Mouse (Mus musculus) megakaryocyte, embryonic 14.5 days (primary cell): ENCODE data around the gene Mmp2. TPM values are rescaled to one million over a fixed set of nuclear protein-coding genes. Genes with fewer than 3 reads are reported as not detected.

ENCODE experiments used
- H3K27me3 ChIP-seq: replicated peaks from 2 replicates; pipeline ENCODE3; 2012; ENCODE audit warnings: inconsistent platforms
- H3K36me3 ChIP-seq: replicated peaks from 2 replicates; pipeline ENCODE3; 2012; ENCODE audit warnings: low read length, inconsistent platforms, mixed read lengths
- H3K4me1 ChIP-seq: 2 replicates; pipeline ENCODE4 v1.6.1; 2012; ENCODE audit warnings: inconsistent platforms
- H3K4me3 ChIP-seq: replicated peaks from 2 replicates; pipeline ENCODE3; 2012; ENCODE audit warnings: moderate library complexity, mild to moderate bottlenecking, inconsistent platforms
- H3K9me3 ChIP-seq: 2 replicates; pipeline ENCODE4 v1.6.1; 2012; ENCODE audit warnings: inconsistent platforms
- FLI1 ChIP-seq: IDR thresholded peaks from 2 replicates; pipeline ENCODE4 v1.6.1; 2012; ENCODE audit warnings: low read length, inconsistent platforms, mixed read lengths
- GATA1 ChIP-seq: IDR thresholded peaks from 3 replicates; pipeline ENCODE4 v1.6.1; 2012; ENCODE audit warnings: mixed read lengths, low read length, inconsistent platforms, borderline replicate concordance
- polyA plus RNA-seq: library from polyadenylated mRNA; stranded (reverse); fragments of >175 nt; gene quantifications from 2 replicates; pipeline ENCODE4 v1.2.3, GENCODE M21; 2012; ENCODE audit warnings: low replicate concordance; ENCODE audit not compliant: insufficient read depth

Mmp2 gene
- polyA plus RNA-seq, 1 experiment, result 0.07 TPM

GRCm38 (mm10) chr8:92802591-92802990, 24.5 kb upstream of the Mmp2 start:
- peaks cover 11% of the 10 kb centered on the region; the same call in 1 of the 2 replicates for H3K9me3 ChIP-seq

GRCm38 (mm10) chr8:92812773-92813172, 14.3 kb upstream of the Mmp2 start:
- TF ChIP-seq FLI1 (no peak), GATA1 (no peak)
- H3K36me3 ChIP-seq, result no peaks in the 10 kb centered on the region
- no peaks in the 10 kb centered on the region for H3K27me3 ChIP-seq
- H3K4me1 ChIP-seq, result no peaks in the 10 kb centered on the region
- no peak overlapping the region for H3K4me3 ChIP-seq
- H3K9me3 ChIP-seq, result 0 out of 2 replicates have a peak, but pooled peaks cover 3% of the 10 kb centered on the region

More at GRCm38 (mm10) chr8:92802591-92802990, 24.5 kb upstream of the Mmp2 start:
- Histone ChIP-seq H3K4me1 (no peaks in the 10 kb centered on the region), H3K4me3 (no peak overlapping the region), H3K27me3 (no peaks in the 10 kb centered on the region), H3K36me3 (no peaks in the 10 kb centered on the region)
- TF ChIP-seq GATA1, result no peak
- no peak for TF ChIP-seq FLI1

- Histone ChIP-seq H3K36me3 (no peaks in the 10 kb centered on the region), H3K9me3 (0 out of 2 replicates have a peak, but pooled peaks cover 3% of the 10 kb centered on the region), H3K27me3 (no peaks in the 10 kb centered on the region), H3K4me1 (no peaks in the 10 kb centered on the region), H3K4me3 (no peak overlapping the region)
- TF ChIP-seq FLI1 (no peak), GATA1 (no peak)
Measured at GRCm38 (mm10) chr8:92815661-92816060, 11.4 kb upstream of the Mmp2 start.

GRCm38 (mm10) chr8:92817928-92818818, 8.9 kb upstream of the Mmp2 start:
- H3K4me3 ChIP-seq, result no peak overlapping the region
- no peaks in the 10 kb centered on the region for H3K4me1 ChIP-seq
- H3K9me3 ChIP-seq, result no peaks in the 10 kb centered on the region
- H3K36me3 ChIP-seq, result no peaks in the 10 kb centered on the region
- no peak for TF ChIP-seq FLI1
- TF ChIP-seq GATA1, result no peak
- H3K27me3 ChIP-seq, result no peaks in the 10 kb centered on the region

- Histone ChIP-seq H3K9me3 (no peaks in the 10 kb centered on the region), H3K27me3 (no peaks in the 10 kb centered on the region), H3K4me3 (no peak overlapping the region), H3K4me1 (no peaks in the 10 kb centered on the region), H3K36me3 (no peaks in the 10 kb centered on the region)
- TF ChIP-seq GATA1 (no peak), FLI1 (no peak)
Measured at GRCm38 (mm10) chr8:92821151-92821550, 5.9 kb upstream of the Mmp2 start.

- no peaks in the 10 kb centered on the region for H3K36me3 ChIP-seq
- no peaks in the 10 kb centered on the region for H3K9me3 ChIP-seq
- no peak overlapping the region for H3K4me3 ChIP-seq
- H3K4me1 ChIP-seq, result peaks cover 2% of the 10 kb centered on the region; the same call in 1 of the 2 replicates
- TF ChIP-seq FLI1 (no peak), GATA1 (no peak)
- H3K27me3 ChIP-seq, result peaks cover 3% of the 10 kb centered on the region
Measured at GRCm38 (mm10) chr8:92822386-92822785, 4.7 kb upstream of the Mmp2 start.

GRCm38 (mm10) chr8:92825991-92826390, 1.1 kb upstream of the Mmp2 start:
- no peaks in the 10 kb centered on the region for H3K36me3 ChIP-seq
- peaks cover 11% of the 10 kb centered on the region for H3K27me3 ChIP-seq
- TF ChIP-seq GATA1 (no peak), FLI1 (no peak)
- H3K9me3 ChIP-seq, result no peaks in the 10 kb centered on the region
- peaks cover 4% of the 10 kb centered on the region; the same call in 1 of the 2 replicates for H3K4me1 ChIP-seq
- no peak overlapping the region for H3K4me3 ChIP-seq

- H3K4me1 ChIP-seq, result peaks cover 4% of the 10 kb centered on the region; the same call in 1 of the 2 replicates
- H3K36me3 ChIP-seq, result no peaks in the 10 kb centered on the region
- no peak overlapping the region for H3K4me3 ChIP-seq
- H3K9me3 ChIP-seq, result no peaks in the 10 kb centered on the region
- no peak for TF ChIP-seq FLI1
- TF ChIP-seq GATA1, result no peak
- H3K27me3 ChIP-seq, result peaks cover 11% of the 10 kb centered on the region
Measured at GRCm38 (mm10) chr8:92828251-92828743, 1.2 kb downstream of the Mmp2 start.

- Histone ChIP-seq H3K4me3 (no peak overlapping the region), H3K36me3 (no peaks in the 10 kb centered on the region), H3K27me3 (peaks cover 1% of the 10 kb centered on the region), H3K9me3 (peaks cover 10% of the 10 kb centered on the region; the same call in 1 of the 2 replicates), H3K4me1 (no peaks in the 10 kb centered on the region)
- no peak for TF ChIP-seq GATA1
- no peak for TF ChIP-seq FLI1
Measured at GRCm38 (mm10) chr8:92834065-92834731, 7.1 kb downstream of the Mmp2 start.
